Mouse (Mus musculus) testis, adult 2 months (tissue): ENCODE results near the gene Cdh24.

Source experiments
- CTCF ChIP-seq: fragments of 200-500 bp; IDR thresholded peaks from 2 replicates; pipeline ENCODE4 v1.5.1; 2012; ENCODE audit warnings: low read depth, mild to moderate bottlenecking, inconsistent platforms, low read length, moderate library complexity; ENCODE audit not compliant: control insufficient read depth, insufficient read depth, insufficient replicate concordance
- POLR2A ChIP-seq: fragments of 200-500 bp; IDR thresholded peaks from 2 replicates; pipeline ENCODE4 v1.6.1; 2012; ENCODE audit warnings: low read depth, mild to moderate bottlenecking, inconsistent platforms, low read length, moderate library complexity; ENCODE audit not compliant: control insufficient read depth

DNA sequence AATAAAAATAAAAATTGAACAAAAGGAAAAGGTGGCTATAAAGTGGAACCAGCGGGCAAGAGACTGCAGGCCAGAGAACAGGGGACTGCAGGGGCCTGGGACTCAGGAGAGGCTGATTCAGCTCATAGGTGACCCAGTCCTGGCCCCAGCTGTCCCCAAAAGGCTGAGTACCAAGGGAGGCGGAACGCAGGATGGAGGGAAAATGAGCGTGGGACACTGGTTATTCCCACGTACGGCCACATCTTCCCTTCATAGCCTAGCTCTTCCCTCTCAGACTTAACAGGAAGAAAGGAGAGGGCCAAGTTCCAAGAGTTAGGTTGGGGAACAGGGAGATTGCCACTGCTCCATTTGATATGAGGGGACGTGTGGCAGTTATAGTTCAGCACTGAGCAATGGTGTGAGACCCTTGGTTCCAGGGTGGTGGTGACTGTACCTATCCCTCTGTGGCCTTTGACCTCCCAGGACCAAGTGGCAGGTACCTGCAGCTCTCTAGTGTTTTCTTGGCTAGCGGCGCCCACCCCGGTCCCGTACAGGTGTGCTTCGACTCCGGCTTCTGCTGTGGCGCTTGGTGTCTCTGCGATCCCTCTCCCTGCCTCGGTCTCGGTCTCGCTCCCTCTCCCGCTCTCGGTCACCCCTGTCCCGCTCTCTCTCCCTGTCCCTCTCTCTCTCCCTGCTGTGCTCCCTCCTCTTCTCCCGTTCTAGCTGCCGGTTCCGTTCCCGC is 1.2 kb upstream of the Cdh24 start:
- TF ChIP-seq POLR2A (no peak), CTCF (no peak)
